Comparison of ENCODE assay signal across 8 mouse cellular contexts in genomic region chr2:5950305-5950704, GRCm38 (mm10). TPM values are rescaled to one million over a fixed set of nuclear protein-coding genes. Genes with fewer than 3 reads are reported as not detected.
DNase-seq lines count a peak whose midpoint lies in the region; ATAC-seq lines count a peak whose summit lies in the region.

No protein-coding gene starts in this region.

- peak; percentile 29 for DNase-seq in layer of hippocampus, adult 9-11 months
- DNase-seq in layer of hippocampus, adult 8-10 months (ENCODE audit: low spot score in 2 of 2): no peak
- peak; percentile 11 for DNase-seq in forelimb bud, embryonic 11.5 days (ENCODE audit: low read depth, low spot score)
- peak; percentile 24 for DNase-seq in lung, postnatal 14 days
- DNase-seq in layer of hippocampus, postnatal 10 days (ENCODE audit: low spot score in 2 of 2): no peak

- H3K27ac ChIP-seq in brown adipose tissue, adult 24 weeks (replicated peaks; ENCODE audit: low read depth, low read length): no peak overlapping the region
- peak overlapping the region; percentile 86 for H3K27ac ChIP-seq in kidney, embryonic 15.5 days
- H3K27ac ChIP-seq in stomach, embryonic 14.5 days (ENCODE audit: low read length): peak overlapping the region; percentile 77

- no peaks in the 10 kb centered on the region for H3K9me3 ChIP-seq in kidney, embryonic 15.5 days (replicated peaks)
- H3K9me3 ChIP-seq in stomach, embryonic 14.5 days (ENCODE audit: control insufficient read depth, low read depth, low read length): no peaks in the 10 kb centered on the region

- H3K9ac ChIP-seq in kidney, embryonic 15.5 days: peak overlapping the region; percentile 58
- peak overlapping the region; percentile 80 for H3K9ac ChIP-seq in stomach, embryonic 14.5 days (replicated peaks; ENCODE audit: low read depth, low read length)

- H3K4me2 ChIP-seq in kidney, embryonic 15.5 days: peak overlapping the region; percentile 77
- H3K4me2 ChIP-seq in stomach, embryonic 14.5 days (replicated peaks; ENCODE audit: low read depth, low read length): peak overlapping the region; percentile 63

- H3K36me3 ChIP-seq in kidney, embryonic 15.5 days: no peaks in the 10 kb centered on the region
- H3K36me3 ChIP-seq in stomach, embryonic 14.5 days (ENCODE audit: control insufficient read depth, insufficient read depth, low read length): no peaks in the 10 kb centered on the region

- H3K4me1 ChIP-seq in brown adipose tissue, adult 24 weeks (ENCODE audit: control insufficient read depth, insufficient read depth, insufficient read length, low read length): peaks cover 5% of the 10 kb centered on the region; the same call in 1 of the 2 replicates
- H3K4me1 ChIP-seq in kidney, embryonic 15.5 days: peaks cover 11% of the 10 kb centered on the region
- peaks cover 9% of the 10 kb centered on the region; the same call in 1 of the 2 replicates for H3K4me1 ChIP-seq in stomach, embryonic 14.5 days (ENCODE audit: control insufficient read depth, insufficient read depth, low read length)

- peak overlapping the region; percentile 91 for H3K4me3 ChIP-seq in brown adipose tissue, adult 24 weeks (ENCODE audit: insufficient read depth, low read depth, low read length)
- H3K4me3 ChIP-seq in kidney, embryonic 15.5 days (replicated peaks): peak overlapping the region; percentile 88
- peak overlapping the region; percentile 91 for H3K4me3 ChIP-seq in stomach, embryonic 14.5 days (ENCODE audit: low read depth, low read length)

- no peaks in the 10 kb centered on the region for H3K27me3 ChIP-seq in kidney, embryonic 15.5 days
- no peaks in the 10 kb centered on the region for H3K27me3 ChIP-seq in stomach, embryonic 14.5 days (ENCODE audit: control insufficient read depth, insufficient read depth, low read length)

- no peak for ATAC-seq in kidney, embryonic 15.5 days (replicated peaks; ENCODE audit: low FRiP score)
- ATAC-seq in stomach, embryonic 14.5 days (ENCODE audit: insufficient number of reproducible peaks, insufficient read depth, low FRiP score, low read depth): no peak

- 5% methylated on average over 6 of the region's 6 CpGs for WGBS in kidney, embryonic 15.5 days
- WGBS in stomach, embryonic 14.5 days: 4% methylated on average over 6 of the region's 6 CpGs

RNA-seq across cellular contexts. Expression of gene Upf2, which starts 1.0 kb away (rescaled TPM):
- 10 to 100 TPM; 32.6 to 52.1 (median 41.1) TPM for total RNA-seq in layer of hippocampus, adult 8-10 months (2022)
- polyA plus RNA-seq in brown adipose tissue, adult 24 weeks (2012; ENCODE audit: insufficient read depth, insufficient read length, missing spikeins): 12.4 and 14.4 TPM in 2 replicates
- 10.7 and 11.5 TPM in 2 replicates for polyA plus RNA-seq in kidney, embryonic 15.5 days (2015; fragmentation: Nextera tagmentation; extraction: Ambion mirVana)
- 13.7 and 14.6 TPM in 2 replicates for polyA plus RNA-seq in stomach, embryonic 14.5 days (2014; fragmentation: Nextera tagmentation; extraction: Ambion mirVana)
- 10 to 100 TPM; 18.6 to 19.5 TPM for total RNA-seq in layer of hippocampus, postnatal 10 days (2021)

RNA-seq across cellular contexts. Expression of gene Dhtkd1, which starts 7.7 kb away (rescaled TPM):
- total RNA-seq in layer of hippocampus, adult 8-10 months (2022): 10 to 100 TPM in 3 of 4 experiments, 1 to 10 TPM in 1; 6.9 to 12.3 (median 11.1) TPM
- polyA plus RNA-seq in brown adipose tissue, adult 24 weeks (2012; ENCODE audit: insufficient read depth, insufficient read length, missing spikeins): 1.8 and 2.1 TPM in 2 replicates
- polyA plus RNA-seq in kidney, embryonic 15.5 days (2015; fragmentation: Nextera tagmentation; extraction: Ambion mirVana): 3.8 and 4.6 TPM in 2 replicates
- 3.6 TPM in 2 replicates for polyA plus RNA-seq in stomach, embryonic 14.5 days (2014; fragmentation: Nextera tagmentation; extraction: Ambion mirVana)
- 10 to 100 TPM in 1 of 2 experiments, 1 to 10 TPM in 1; 9.5 to 12.4 TPM for total RNA-seq in layer of hippocampus, postnatal 10 days (2021)

RNA-seq across cellular contexts. Expression of gene Sec61a2, which starts 55.1 kb away (rescaled TPM):
- 100 to 1,000 TPM in 2 of 4 experiments, 10 to 100 TPM in 2; 88.3 to 135 (median 101) TPM for total RNA-seq in layer of hippocampus, adult 8-10 months (2022)
- 11.4 and 17.1 TPM in 2 replicates for polyA plus RNA-seq in brown adipose tissue, adult 24 weeks (2012; ENCODE audit: insufficient read depth, insufficient read length, missing spikeins)
- 88.7 and 99.8 TPM in 2 replicates for polyA plus RNA-seq in kidney, embryonic 15.5 days (2015; fragmentation: Nextera tagmentation; extraction: Ambion mirVana)
- polyA plus RNA-seq in stomach, embryonic 14.5 days (2014; fragmentation: Nextera tagmentation; extraction: Ambion mirVana): 90.0 and 99.8 TPM in 2 replicates
- 100 to 1,000 TPM; 103 to 112 TPM for total RNA-seq in layer of hippocampus, postnatal 10 days (2021)

Comparison
In these comparisons a context has a peak if more than half of its experiments do, and no peak if none do; other contexts are left out.
1. DNase-seq: peak in layer of hippocampus, adult 9-11 months (single experiment), forelimb bud, embryonic 11.5 days (single experiment) and lung, postnatal 14 days (single experiment); none in layer of hippocampus, adult 8-10 months (0 of 2) and layer of hippocampus, postnatal 10 days (0 of 2).
2. Peak in every context shown above with its lines, with median percentiles within 50 percentile points of each other: H3K4me3 ChIP-seq.